Mouse (Mus musculus) heart, embryonic 16.5 days (tissue): Measurements from ENCODE around the gene Atxn1. TPM values are rescaled to one million over a fixed set of nuclear protein-coding genes. Genes with fewer than 3 reads are reported as not detected.

Experiments
- ATAC-seq: fragments of 200-750 bp; cut with Nextera tagmentation; replicated peaks from 2 replicates; pipeline ENCODE4 v1.8.0; 2017; ENCODE audit warnings: moderate number of reproducible peaks; ENCODE audit not compliant: insufficient read depth, low FRiP score; ENCODE audit errors: extremely low read depth
- H3K27ac ChIP-seq: fragments of 300-500 bp; sonication (generic); 2 replicates; pipeline ENCODE4 v1.5.1; 2014; ENCODE audit warnings: mild to moderate bottlenecking, low read length, control low read depth, moderate library complexity
- H3K27me3 ChIP-seq: fragments of 300-500 bp; sonication (generic); 2 replicates; pipeline ENCODE4 v1.6.1; 2014; ENCODE audit warnings: low read length, mixed read lengths; ENCODE audit not compliant: control insufficient read depth, insufficient read depth
- H3K36me3 ChIP-seq: fragments of 300-500 bp; sonication (generic); 2 replicates; pipeline ENCODE4 v1.6.1; 2014; ENCODE audit not compliant: control insufficient read depth, insufficient read depth
- H3K4me1 ChIP-seq: fragments of 300-500 bp; sonication (generic); 2 replicates; pipeline ENCODE4 v1.6.1; 2014; ENCODE audit warnings: low read length, mixed read lengths; ENCODE audit not compliant: control insufficient read depth, insufficient read depth
- H3K4me2 ChIP-seq: fragments of 300-500 bp; sonication (generic); 2 replicates; pipeline ENCODE4 v1.6.1; 2014; ENCODE audit warnings: low read depth, mild to moderate bottlenecking, control low read depth, low read length
- H3K4me3 ChIP-seq: fragments of 300-500 bp; sonication (generic); 2 replicates; pipeline ENCODE4 v1.5.1; 2014; ENCODE audit warnings: mild to moderate bottlenecking, control low read depth, low read length
- H3K9ac ChIP-seq: fragments of 300-500 bp; sonication (generic); 2 replicates; pipeline ENCODE4 v1.6.1; 2014; ENCODE audit warnings: low read length, control low read depth
- H3K9me3 ChIP-seq: fragments of 300-500 bp; sonication (generic); replicated peaks from 2 replicates; pipeline ENCODE4 v1.6.1; 2016; ENCODE audit warnings: low read length; ENCODE audit not compliant: control insufficient read depth
- WGBS: fragments of 180-500 bp; shearing (Covaris S2); extraction: QIAGEN DNeasy Blood & Tissue Kit; methylation state at CpG from one replicate; pipeline ENCODE4 v1.1.7; 2014; 5-methylcytosine and 5-hydroxymethylcytosine counted together
- polyA plus RNA-seq: library from polyadenylated mRNA; unstranded; fragments of >200 nt; fragmentation: Nextera tagmentation; extraction: Ambion mirVana; gene quantifications from 2 replicates; pipeline ENCODE4 v1.2.1, GENCODE M21; 2015

The Atxn1 gene
- polyA plus RNA-seq, 1 experiment from 2014 or later, result 7.2 TPM

GRCm38 (mm10) chr13:45614762-45615161, 350.0 kb downstream of the Atxn1 start:
- Histone ChIP-seq H3K9ac (no peak overlapping the region), H3K4me1 (peaks cover 12% of the 10 kb centered on the region), H3K9me3 (no peaks in the 10 kb centered on the region), H3K27ac (no peak overlapping the region), H3K4me2 (no peak overlapping the region), H3K4me3 (no peak overlapping the region), H3K27me3 (no peaks in the 10 kb centered on the region), H3K36me3 (no peaks in the 10 kb centered on the region)
- WGBS, result 49% methylated on average over 11 of the region's 11 CpGs
- no peak for ATAC-seq

DNA sequence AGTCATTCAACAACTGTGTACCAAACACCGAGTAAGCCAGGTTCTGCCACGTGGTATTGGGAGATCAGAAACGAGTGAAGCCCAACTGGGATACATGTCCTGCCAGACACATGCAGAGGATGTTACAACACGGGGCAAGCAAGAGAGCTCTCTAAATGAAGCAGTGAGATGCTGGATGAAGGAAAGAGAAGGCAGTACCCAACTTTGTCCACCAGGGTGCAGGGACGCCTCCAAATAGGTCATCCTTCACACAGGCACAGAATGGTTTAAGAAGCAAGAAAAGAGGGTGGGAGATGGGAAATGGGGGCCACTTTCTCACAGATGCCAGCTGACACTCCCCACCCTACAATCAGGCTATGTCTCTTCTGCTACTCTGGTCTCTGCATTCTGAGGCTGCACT, 351.5 kb downstream of the Atxn1 start:
- H3K9me3 ChIP-seq, result 0 out of 2 replicates have a peak, but pooled peaks cover 2% of the 10 kb centered on the region
- H3K4me2 ChIP-seq, result no peak overlapping the region
- no peak overlapping the region for H3K9ac ChIP-seq
- ATAC-seq, result no peak
- no peaks in the 10 kb centered on the region for H3K27me3 ChIP-seq
- WGBS, result 38% methylated on average over 5 of the region's 5 CpGs
- H3K4me3 ChIP-seq, result no peak overlapping the region
- H3K36me3 ChIP-seq, result no peaks in the 10 kb centered on the region
- H3K27ac ChIP-seq, result no peak overlapping the region
- peaks cover 12% of the 10 kb centered on the region for H3K4me1 ChIP-seq

GRCm38 (mm10) chr13:45611554-45611953, 353.3 kb downstream of the Atxn1 start:
- H3K27me3 ChIP-seq, result no peaks in the 10 kb centered on the region
- no peak overlapping the region for H3K4me3 ChIP-seq
- no peak for ATAC-seq
- H3K4me1 ChIP-seq, result peaks cover 12% of the 10 kb centered on the region
- WGBS, result 68% methylated on average over 3 of the region's 3 CpGs
- no peak overlapping the region for H3K27ac ChIP-seq
- H3K4me2 ChIP-seq, result no peak overlapping the region
- H3K9me3 ChIP-seq, result 0 out of 2 replicates have a peak, but pooled peaks cover 2% of the 10 kb centered on the region
- H3K36me3 ChIP-seq, result no peaks in the 10 kb centered on the region
- no peak overlapping the region for H3K9ac ChIP-seq

GRCm38 (mm10) chr13:45609461-45609860, 355.3 kb downstream of the Atxn1 start:
- Histone ChIP-seq H3K4me1 (no peaks in the 10 kb centered on the region; the same call in 1 of the 2 replicates), H3K4me3 (no peak overlapping the region), H3K36me3 (no peaks in the 10 kb centered on the region), H3K27me3 (no peaks in the 10 kb centered on the region), H3K9ac (no peak overlapping the region), H3K9me3 (0 out of 2 replicates have a peak, but pooled peaks cover 2% of the 10 kb centered on the region), H3K4me2 (no peak overlapping the region), H3K27ac (no peak overlapping the region)
- no peak for ATAC-seq
- 84% methylated on average over 4 of the region's 4 CpGs for WGBS

GRCm38 (mm10) chr13:45608593-45608992, 356.2 kb downstream of the Atxn1 start:
- ATAC-seq, result no peak
- Histone ChIP-seq H3K27ac (no peak overlapping the region), H3K9ac (no peak overlapping the region), H3K9me3 (0 out of 2 replicates have a peak, but pooled peaks cover 2% of the 10 kb centered on the region), H3K4me1 (no peaks in the 10 kb centered on the region), H3K4me3 (no peak overlapping the region), H3K27me3 (no peaks in the 10 kb centered on the region), H3K4me2 (no peak overlapping the region), H3K36me3 (no peaks in the 10 kb centered on the region)
- 92% methylated on average over 5 of the region's 5 CpGs for WGBS

- no peaks in the 10 kb centered on the region for H3K4me1 ChIP-seq
- H3K27me3 ChIP-seq, result no peaks in the 10 kb centered on the region
- no peak overlapping the region for H3K27ac ChIP-seq
- H3K36me3 ChIP-seq, result no peaks in the 10 kb centered on the region
- 0 out of 2 replicates have a peak, but pooled peaks cover 2% of the 10 kb centered on the region for H3K9me3 ChIP-seq
- no peak overlapping the region for H3K4me2 ChIP-seq
- no peak overlapping the region for H3K9ac ChIP-seq
- ATAC-seq, result no peak
- H3K4me3 ChIP-seq, result no peak overlapping the region
- WGBS, result 51% methylated on average over 2 of the region's 2 CpGs
Observed at GRCm38 (mm10) chr13:45607946-45608345, 356.9 kb downstream of the Atxn1 start.

- H3K27ac ChIP-seq, result no peak overlapping the region
- no peaks in the 10 kb centered on the region for H3K36me3 ChIP-seq
- no peak overlapping the region for H3K4me3 ChIP-seq
- H3K9me3 ChIP-seq, result 0 out of 2 replicates have a peak, but pooled peaks cover 1% of the 10 kb centered on the region
- no peak for ATAC-seq
- no peak overlapping the region for H3K4me2 ChIP-seq
- WGBS, result 90% methylated on average over 6 of the region's 6 CpGs
- no peaks in the 10 kb centered on the region for H3K4me1 ChIP-seq
- H3K27me3 ChIP-seq, result no peaks in the 10 kb centered on the region
- no peak overlapping the region for H3K9ac ChIP-seq
Observed at GRCm38 (mm10) chr13:45603636-45604035, 361.2 kb downstream of the Atxn1 start.

GRCm38 (mm10) chr13:45600443-45600842, 364.4 kb downstream of the Atxn1 start:
- no peak overlapping the region for H3K9ac ChIP-seq
- no peak for ATAC-seq
- no peak overlapping the region for H3K4me3 ChIP-seq
- no peaks in the 10 kb centered on the region for H3K9me3 ChIP-seq
- 53% methylated on average over 6 of the region's 6 CpGs for WGBS
- H3K27ac ChIP-seq, result no peak overlapping the region
- H3K4me2 ChIP-seq, result no peak overlapping the region
- H3K36me3 ChIP-seq, result no peaks in the 10 kb centered on the region
- no peaks in the 10 kb centered on the region for H3K27me3 ChIP-seq
- peaks cover 3% of the 10 kb centered on the region for H3K4me1 ChIP-seq

- no peaks in the 10 kb centered on the region for H3K9me3 ChIP-seq
- no peak overlapping the region for H3K27ac ChIP-seq
- no peaks in the 10 kb centered on the region for H3K27me3 ChIP-seq
- WGBS, result 84% methylated on average over 2 of the region's 2 CpGs
- H3K9ac ChIP-seq, result no peak overlapping the region
- no peak overlapping the region for H3K4me2 ChIP-seq
- ATAC-seq, result no peak
- H3K36me3 ChIP-seq, result no peaks in the 10 kb centered on the region
- no peak overlapping the region for H3K4me3 ChIP-seq
- peaks cover 9% of the 10 kb centered on the region for H3K4me1 ChIP-seq
Observed at GRCm38 (mm10) chr13:45599831-45600230, 365.0 kb downstream of the Atxn1 start.
